Mouse (Mus musculus): ENCODE data around the gene Espn. TPM values are rescaled to one million over a fixed set of nuclear protein-coding genes. Genes with fewer than 3 reads are reported as not detected.
A peak's percentile ranks its signal among the peaks of the same experiment; 100 is the strongest.

Gene Espn
- polyA plus RNA-seq, 1 experiment from 2014 or later = 1.8 TPM

DNA sequence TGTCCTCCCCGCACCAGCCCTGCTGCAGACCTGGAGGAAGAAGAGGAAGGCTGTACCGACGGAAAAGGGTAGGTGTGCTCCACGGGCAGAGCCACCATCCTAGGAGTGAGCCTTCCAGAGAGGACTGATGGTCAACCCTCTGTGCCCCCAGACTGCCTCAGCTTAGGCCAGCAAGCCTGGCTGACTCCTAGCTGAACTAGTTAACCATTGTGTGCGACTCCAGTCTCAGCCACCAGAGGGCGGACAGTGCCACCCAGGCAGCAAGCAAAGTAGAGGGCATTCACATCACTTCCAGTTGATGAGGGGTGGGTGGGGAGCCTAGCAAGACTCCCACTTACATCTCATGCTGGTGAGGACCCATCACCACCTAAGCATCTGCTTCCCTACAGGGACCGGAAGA is 49.1 kb downstream of the Espn start:
- DNase-seq = peak; percentile 50
- Histone ChIP-seq H3K4me1 (replicated peaks) (peaks cover 43% of the 10 kb centered on the region), H3K4me2 (no peak overlapping the region), H3K9me3 (replicated peaks) (no peaks in the 10 kb centered on the region), H3K9ac (no peak overlapping the region), H3K27me3 (no peaks in the 10 kb centered on the region), H3K4me3 (replicated peaks) (no peak overlapping the region), H3K27ac (no peak overlapping the region), H3K36me3 (peaks cover 42% of the 10 kb centered on the region)
- no peak for ATAC-seq (ENCODE audit: low read depth)
- 44% methylated on average over 7 of the region's 7 CpGs for WGBS (ENCODE audit: insufficient replicate concordance)

DNA sequence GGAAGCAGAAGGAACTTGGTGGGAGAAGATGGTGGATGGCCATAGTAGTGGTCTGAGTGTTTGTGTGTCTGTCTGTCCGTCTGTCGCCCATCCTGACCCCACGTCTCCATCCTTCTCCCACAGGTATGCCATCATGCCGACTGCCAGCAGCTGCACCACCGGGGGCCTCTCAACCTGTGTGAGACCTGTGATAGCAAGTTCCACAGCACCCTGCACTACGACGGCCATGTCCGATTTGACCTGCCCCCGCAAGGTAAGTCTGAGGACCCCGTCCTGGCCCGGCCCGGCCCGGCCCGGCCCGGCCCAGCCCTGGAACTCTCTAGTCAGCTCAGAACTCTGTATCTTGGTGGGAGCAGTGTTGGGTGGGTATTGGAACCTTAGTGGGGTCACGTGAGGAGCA is 50.2 kb downstream of the Espn start:
- H3K27ac ChIP-seq = no peak overlapping the region
- no peak overlapping the region for H3K4me3 ChIP-seq (replicated peaks)
- H3K4me1 ChIP-seq (replicated peaks) = peaks cover 39% of the 10 kb centered on the region
- WGBS (ENCODE audit: insufficient replicate concordance) = 85% methylated on average over 16 of the region's 16 CpGs
- DNase-seq (no peak), ATAC-seq (ENCODE audit: low read depth) (no peak)
- H3K36me3 ChIP-seq = peaks cover 39% of the 10 kb centered on the region
- no peaks in the 10 kb centered on the region for H3K9me3 ChIP-seq (replicated peaks)
- H3K9ac ChIP-seq = no peak overlapping the region
- no peaks in the 10 kb centered on the region for H3K27me3 ChIP-seq
- no peak overlapping the region for H3K4me2 ChIP-seq

DNA sequence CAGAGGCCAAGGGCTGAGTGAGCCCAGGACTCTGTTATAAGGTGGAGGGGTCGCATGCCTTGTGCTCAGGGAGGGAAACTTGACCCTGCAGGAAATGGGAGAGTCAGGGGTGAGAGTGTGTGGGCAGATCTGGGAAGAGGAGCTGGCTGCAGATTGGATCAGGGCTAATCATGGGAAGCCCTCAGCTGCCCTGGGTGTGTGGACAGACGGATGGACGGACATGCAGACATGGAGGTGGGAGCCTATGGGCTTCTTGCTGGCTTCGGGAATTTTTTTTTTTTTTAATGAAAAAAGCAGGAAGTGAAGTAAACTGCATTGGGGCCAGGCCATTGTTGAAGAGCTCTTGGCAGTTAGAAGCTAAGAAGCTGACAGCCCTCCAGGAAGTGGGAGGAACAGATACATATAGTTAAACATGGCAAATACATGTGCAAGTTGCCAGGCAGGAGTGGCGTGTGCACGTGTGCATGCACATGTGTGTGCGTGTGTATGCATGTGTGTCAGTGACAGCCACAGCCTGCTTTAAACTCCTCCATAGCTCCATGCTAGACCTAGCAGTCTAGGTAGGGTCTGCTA is 51.0 kb downstream of the Espn start:
- no peaks in the 10 kb centered on the region for H3K9me3 ChIP-seq (replicated peaks)
- H3K36me3 ChIP-seq = peaks cover 33% of the 10 kb centered on the region
- DNase-seq = no peak
- no peak overlapping the region for H3K9ac ChIP-seq
- H3K4me1 ChIP-seq (replicated peaks) = peaks cover 44% of the 10 kb centered on the region
- H3K27ac ChIP-seq = peak overlapping the region; percentile 45
- 50% methylated on average over 7 of the region's 7 CpGs for WGBS (ENCODE audit: insufficient replicate concordance)
- no peak overlapping the region for H3K4me3 ChIP-seq (replicated peaks)
- H3K4me2 ChIP-seq = no peak overlapping the region
- H3K27me3 ChIP-seq = no peaks in the 10 kb centered on the region
- no peak for ATAC-seq (ENCODE audit: low read depth)

DNA sequence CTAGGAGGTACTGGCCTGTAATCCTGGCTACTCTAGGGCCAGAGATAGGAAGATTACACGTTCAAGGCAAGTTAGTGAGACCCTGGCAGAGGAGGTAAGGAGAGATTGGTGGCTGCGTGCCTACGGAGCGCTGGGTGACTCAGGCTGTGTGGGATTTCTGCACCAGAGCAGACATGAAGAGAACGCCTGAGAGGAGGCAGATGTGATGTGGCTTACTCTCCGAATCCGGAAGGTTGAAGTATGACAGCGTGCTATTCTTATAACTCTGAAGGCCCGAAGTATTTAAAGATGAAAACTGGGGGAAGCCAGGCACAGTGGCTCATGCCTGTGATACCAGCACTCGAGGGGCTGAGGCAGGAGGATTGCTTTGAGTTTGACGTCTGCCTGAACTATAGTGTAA is 51.6 kb downstream of the Espn start:
- no peak for ATAC-seq (ENCODE audit: low read depth)
- Histone ChIP-seq H3K36me3 (peaks cover 30% of the 10 kb centered on the region), H3K4me2 (no peak overlapping the region), H3K9ac (no peak overlapping the region), H3K4me3 (replicated peaks) (no peak overlapping the region), H3K27me3 (no peaks in the 10 kb centered on the region), H3K27ac (peak overlapping the region; percentile 45; the same call in 1 of the 2 replicates), H3K4me1 (replicated peaks) (peaks cover 50% of the 10 kb centered on the region), H3K9me3 (replicated peaks) (no peaks in the 10 kb centered on the region)
- no peak for DNase-seq
- WGBS (ENCODE audit: insufficient replicate concordance) = 71% methylated on average over 11 of the region's 11 CpGs

DNA sequence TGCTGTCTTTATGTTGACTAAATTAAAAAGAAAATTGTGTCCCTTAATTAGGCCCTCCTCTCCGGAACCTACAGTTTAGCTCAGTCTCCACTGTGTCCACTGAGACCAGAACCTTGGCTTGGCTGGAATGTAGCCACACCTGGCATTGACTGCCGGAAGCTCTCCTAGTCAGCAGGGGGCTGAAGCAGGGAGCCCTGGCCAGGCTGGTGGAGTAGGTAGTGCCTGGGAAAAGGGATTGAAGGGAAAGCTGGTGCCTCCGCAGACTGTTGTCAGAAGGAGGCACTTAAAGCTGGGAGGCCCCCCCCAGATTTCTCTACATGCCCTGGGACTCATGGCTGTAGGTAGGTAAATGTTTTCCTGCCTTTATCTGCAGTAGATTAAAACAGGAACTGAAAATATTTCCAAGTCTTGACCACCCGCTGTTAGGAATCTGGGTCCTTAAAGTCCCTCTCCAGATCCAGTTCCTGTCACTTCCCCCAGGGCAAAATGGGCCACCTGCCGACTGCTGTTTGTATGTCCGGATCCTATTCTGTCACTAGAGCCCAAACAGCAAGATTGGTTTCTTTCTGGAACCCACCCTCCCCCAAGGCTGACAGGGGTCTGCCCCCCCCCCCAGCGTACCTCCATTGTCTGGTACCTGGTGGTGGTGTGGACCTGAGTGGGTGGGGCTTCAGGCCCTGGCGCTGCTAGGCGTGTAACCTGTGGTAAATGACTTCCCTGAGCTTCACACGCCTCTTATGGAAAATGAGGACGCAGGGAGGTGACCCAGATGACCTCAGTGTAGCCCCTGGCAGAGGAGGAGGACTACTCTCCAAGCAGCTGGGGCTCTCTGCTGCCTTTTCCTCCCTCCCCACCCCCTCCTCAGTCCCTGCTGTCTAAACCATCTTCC is 54.0 kb downstream of the Espn start:
- Histone ChIP-seq H3K27me3 (no peaks in the 10 kb centered on the region), H3K9ac (no peak overlapping the region), H3K27ac (no peak overlapping the region; the same call in none of the 2 replicates), H3K36me3 (peaks cover 13% of the 10 kb centered on the region; the same call in 1 of the 2 replicates), H3K4me2 (no peak overlapping the region), H3K4me1 (replicated peaks) (peaks cover 73% of the 10 kb centered on the region), H3K4me3 (replicated peaks) (no peak overlapping the region), H3K9me3 (replicated peaks) (no peaks in the 10 kb centered on the region)
- 57% methylated on average over 11 of the region's 11 CpGs for WGBS (ENCODE audit: insufficient replicate concordance)
- ATAC-seq (ENCODE audit: low read depth) (no peak), DNase-seq (no peak)

DNA sequence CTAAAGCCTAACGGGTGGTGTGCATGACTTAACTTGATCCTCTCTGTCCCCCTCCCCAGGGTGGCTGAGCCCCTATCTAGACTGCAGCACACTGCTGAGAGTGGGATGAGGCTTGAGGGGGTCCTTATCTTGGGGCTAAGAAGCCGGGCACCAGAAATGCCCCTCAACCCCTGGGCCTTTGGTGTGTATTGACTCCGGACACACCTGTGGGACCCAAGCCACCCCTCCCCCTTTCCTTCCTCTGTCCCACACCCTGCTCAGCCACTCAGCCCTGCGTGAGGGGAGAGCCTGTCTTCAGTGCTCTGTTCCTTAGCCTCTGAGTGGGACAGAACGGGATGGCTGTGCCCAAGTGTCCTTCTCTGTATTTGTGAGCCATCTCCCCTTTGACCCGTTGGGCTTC is 55.2 kb downstream of the Espn start:
- H3K36me3 ChIP-seq = peaks cover 2% of the 10 kb centered on the region; the same call in 1 of the 2 replicates
- no peaks in the 10 kb centered on the region for H3K9me3 ChIP-seq (replicated peaks)
- no peak for ATAC-seq (ENCODE audit: low read depth)
- no peaks in the 10 kb centered on the region for H3K27me3 ChIP-seq
- peak overlapping the region; percentile 45 for H3K4me2 ChIP-seq
- peak overlapping the region; percentile 47; the same call in 1 of the 2 replicates for H3K9ac ChIP-seq
- 28% methylated on average over 6 of the region's 6 CpGs for WGBS (ENCODE audit: insufficient replicate concordance)
- peak overlapping the region; percentile 54 for H3K27ac ChIP-seq
- peaks cover 84% of the 10 kb centered on the region for H3K4me1 ChIP-seq (replicated peaks)
- peak overlapping the region; percentile 30 for H3K4me3 ChIP-seq (replicated peaks)
- DNase-seq = no peak

DNA sequence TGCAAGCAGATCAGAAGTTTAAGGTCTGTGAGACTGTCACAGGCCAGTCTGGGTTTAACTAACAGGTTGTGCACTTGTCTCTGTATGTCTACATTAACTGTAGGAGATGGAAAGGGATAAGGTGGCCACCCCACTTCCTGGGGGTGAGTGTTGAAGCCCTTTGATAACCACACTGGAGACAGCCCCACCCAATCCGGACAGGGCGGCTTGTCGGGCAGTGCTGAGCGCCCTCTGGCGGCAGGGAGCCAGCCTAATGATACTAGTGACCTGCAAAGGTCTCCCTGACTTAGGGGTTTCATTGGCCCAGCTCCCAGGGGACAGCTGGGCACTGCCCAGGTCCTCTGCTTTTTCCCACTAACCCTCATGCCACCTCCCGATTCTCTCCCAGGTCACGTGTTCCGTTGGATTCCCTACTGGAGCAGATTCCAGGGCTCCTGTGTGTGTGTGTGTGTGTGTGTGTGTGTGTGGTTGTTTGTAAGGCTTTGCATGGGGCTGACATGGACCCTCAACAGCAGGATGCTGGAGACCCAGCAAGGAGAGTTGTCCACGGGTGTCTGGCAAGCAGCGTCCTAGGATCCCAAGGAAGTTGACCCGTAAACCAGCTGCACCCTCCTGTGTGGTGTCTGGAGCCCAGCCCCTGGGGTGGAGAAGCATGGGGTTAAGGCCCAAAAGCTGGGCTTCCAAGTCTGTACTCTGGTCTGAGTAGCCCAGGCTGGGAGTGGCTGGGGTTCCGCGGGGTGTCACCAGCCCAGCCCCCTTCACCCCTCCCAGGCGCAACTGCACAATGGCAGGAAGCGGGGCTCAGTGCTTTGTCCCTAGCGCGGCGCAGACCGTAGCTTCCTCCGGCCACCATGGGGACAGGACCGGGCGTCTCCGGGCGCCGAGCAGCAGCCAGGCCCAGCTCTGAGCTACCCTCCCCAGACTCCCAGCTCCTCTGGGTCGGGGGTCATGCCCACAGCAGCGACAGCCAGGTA is 55.9 kb downstream of the Espn start:
- peak overlapping the region; percentile 54 for H3K27ac ChIP-seq
- peak overlapping the region; percentile 47 for H3K9ac ChIP-seq
- 25% methylated on average over 27 of the region's 27 CpGs for WGBS (ENCODE audit: insufficient replicate concordance)
- H3K4me2 ChIP-seq = peak overlapping the region; percentile 45
- no peaks in the 10 kb centered on the region for H3K36me3 ChIP-seq
- no peaks in the 10 kb centered on the region for H3K9me3 ChIP-seq (replicated peaks)
- no peaks in the 10 kb centered on the region for H3K27me3 ChIP-seq
- ATAC-seq (ENCODE audit: low read depth) (peak; percentile 54), DNase-seq (peak; percentile 82)
- peaks cover 84% of the 10 kb centered on the region for H3K4me1 ChIP-seq (replicated peaks)
- peak overlapping the region; percentile 30 for H3K4me3 ChIP-seq (replicated peaks)

DNA sequence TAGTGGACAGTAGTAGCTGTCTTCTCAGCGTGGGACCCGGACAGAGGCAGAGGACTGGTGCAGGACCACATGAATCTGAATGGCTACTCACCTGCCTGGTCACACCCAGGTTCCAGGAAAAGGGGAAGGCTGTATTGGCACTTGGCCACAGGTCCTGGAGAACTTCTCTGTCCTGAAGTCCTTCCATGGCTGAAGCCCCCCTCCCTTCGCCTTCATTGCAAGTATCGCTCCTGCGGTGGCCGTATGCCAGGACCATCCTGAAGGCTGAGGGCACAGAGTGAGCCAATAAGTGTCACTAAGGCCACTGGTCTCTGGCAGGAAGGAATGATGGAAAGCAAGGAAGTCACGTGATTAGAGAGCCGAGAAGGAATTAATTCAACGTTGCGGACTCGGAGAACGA is 57.9 kb downstream of the Espn start:
- Histone ChIP-seq H3K4me3 (replicated peaks) (no peak overlapping the region), H3K9ac (no peak overlapping the region), H3K36me3 (0 out of 2 replicates have a peak, but pooled peaks cover 7% of the 10 kb centered on the region), H3K27ac (peak overlapping the region; percentile 58; the same call in 1 of the 2 replicates), H3K9me3 (replicated peaks) (no peaks in the 10 kb centered on the region), H3K4me2 (no peak overlapping the region), H3K27me3 (no peaks in the 10 kb centered on the region), H3K4me1 (replicated peaks) (peaks cover 89% of the 10 kb centered on the region)
- 87% methylated on average over 12 of the region's 12 CpGs for WGBS (ENCODE audit: insufficient replicate concordance)
- DNase-seq (no peak), ATAC-seq (ENCODE audit: low read depth) (no peak)

DNA sequence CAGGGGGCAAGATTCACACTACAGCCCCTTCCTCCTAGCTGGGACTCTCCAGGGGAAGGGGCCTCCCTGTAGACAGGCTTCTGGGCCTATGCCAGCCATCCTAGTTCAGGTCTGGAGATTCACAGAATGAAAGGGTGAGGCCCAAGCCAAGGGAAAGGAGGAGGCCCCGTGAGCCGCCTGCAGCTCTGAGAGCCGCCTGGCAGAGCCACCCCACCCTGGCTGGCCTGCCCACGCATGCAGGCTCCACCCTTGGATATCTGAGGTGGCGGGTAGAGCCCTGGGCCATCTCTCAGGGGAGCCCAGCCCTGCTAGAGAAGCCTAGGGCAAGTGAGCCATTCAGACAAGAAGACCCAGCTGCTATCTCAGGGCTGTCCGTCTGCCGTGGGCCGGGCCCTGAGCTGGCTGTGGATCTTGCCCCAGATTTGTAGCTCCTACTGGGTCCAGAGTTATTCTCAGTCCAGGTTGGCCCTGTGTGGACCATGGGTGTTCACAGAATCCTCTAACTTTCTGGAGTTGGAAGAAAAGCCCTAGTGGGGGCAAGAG is 59.3 kb downstream of the Espn start:
- 17% methylated on average over 8 of the region's 8 CpGs for WGBS (ENCODE audit: insufficient replicate concordance)

DNA sequence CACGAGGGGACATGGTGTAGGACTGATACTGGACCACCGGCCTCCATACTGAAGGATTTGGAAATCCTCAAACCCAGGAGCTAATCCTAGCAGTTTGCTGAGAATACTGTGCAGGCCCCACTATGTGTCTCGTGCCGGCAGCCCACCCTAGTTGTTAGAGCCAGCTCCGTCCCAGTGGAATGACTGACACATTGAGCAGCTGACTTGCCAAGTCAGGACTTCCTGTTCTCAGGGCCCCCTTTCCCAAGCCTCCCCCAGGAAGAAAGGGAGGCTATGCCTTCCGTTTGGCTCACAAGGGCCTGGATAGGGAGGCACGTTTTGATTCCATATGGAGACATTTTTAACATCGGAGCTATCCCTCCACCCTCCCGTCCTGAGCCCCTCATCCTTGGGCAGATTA is 62.0 kb downstream of the Espn start:
- H3K27ac ChIP-seq = peak overlapping the region; percentile 55; the same call in 1 of the 2 replicates
- WGBS (ENCODE audit: insufficient replicate concordance) = 77% methylated on average over 9 of the region's 9 CpGs
- no peak for ATAC-seq (ENCODE audit: low read depth)

More for the DNA sequence above, 59.3 kb downstream of the Espn start:
- Histone ChIP-seq H3K36me3 (0 out of 2 replicates have a peak, but pooled peaks cover 13% of the 10 kb centered on the region), H3K27ac (peak overlapping the region; percentile 96), H3K4me3 (replicated peaks) (peak overlapping the region; percentile 50), H3K9me3 (replicated peaks) (no peaks in the 10 kb centered on the region), H3K9ac (peak overlapping the region; percentile 79), H3K4me1 (replicated peaks) (peaks cover 95% of the 10 kb centered on the region), H3K4me2 (peak overlapping the region; percentile 81), H3K27me3 (no peaks in the 10 kb centered on the region)
- ATAC-seq (ENCODE audit: low read depth) (peak; percentile 97), DNase-seq (peak; percentile 79)

More for the DNA sequence above, 62.0 kb downstream of the Espn start:
- H3K4me2 ChIP-seq = no peak overlapping the region
- no peak overlapping the region for H3K4me3 ChIP-seq (replicated peaks)
- H3K9me3 ChIP-seq (replicated peaks) = no peaks in the 10 kb centered on the region
- peaks cover 89% of the 10 kb centered on the region for H3K4me1 ChIP-seq (replicated peaks)
- no peak overlapping the region for H3K9ac ChIP-seq
- 0 out of 2 replicates have a peak, but pooled peaks cover 13% of the 10 kb centered on the region for H3K36me3 ChIP-seq
- peaks cover 9% of the 10 kb centered on the region; the same call in 1 of the 2 replicates for H3K27me3 ChIP-seq
- DNase-seq = no peak

All from liver, embryonic 13.5 days (tissue).